ENCODE assay signal across 7 mouse cellular contexts in genomic region chr1:132168115-132168767, GRCm38 (mm10). TPM values are rescaled to one million over a fixed set of nuclear protein-coding genes. Genes with fewer than 3 reads are reported as not detected.
DNase-seq lines count a peak whose midpoint lies in the region; ATAC-seq and TF ChIP-seq lines count a peak whose summit lies in the region.

No protein-coding gene starts in this region.

- H3K9me3 ChIP-seq in kidney, postnatal 0 days (replicated peaks; ENCODE audit: low read length): no peaks in the 10 kb centered on the region
- no peaks in the 10 kb centered on the region for H3K9me3 ChIP-seq in forebrain, embryonic 14.5 days (replicated peaks; ENCODE audit: control insufficient read depth, low read length)
- no peaks in the 10 kb centered on the region for H3K9me3 ChIP-seq in liver, embryonic 13.5 days (replicated peaks)

- TF ChIP-seq CTCF in kidney, postnatal 0 days (IDR thresholded peaks at IDR 0.05; ENCODE audit: low read depth): no peak
- TF ChIP-seq CTCF in kidney, adult 2 months (conservative IDR thresholded peaks at IDR 0.05; ENCODE audit: insufficient read depth, insufficient read length, low read depth, low read length): no peak

- H3K27ac ChIP-seq in kidney, postnatal 0 days: no peak overlapping the region
- no peak overlapping the region for H3K27ac ChIP-seq in kidney, adult 2 months (ENCODE audit: insufficient read depth, low read depth, low read length)
- H3K27ac ChIP-seq in forebrain, embryonic 14.5 days (ENCODE audit: low read depth, low read length): peak overlapping the region; percentile 68
- no peak overlapping the region for H3K27ac ChIP-seq in liver, embryonic 13.5 days

- H3K4me2 ChIP-seq in kidney, postnatal 0 days (ENCODE audit: low read length): peak overlapping the region; percentile 39
- peak overlapping the region; percentile 43 for H3K4me2 ChIP-seq in forebrain, embryonic 14.5 days (ENCODE audit: low read length)
- 0 out of 2 replicates have a peak overlapping the region, but pooled peaks have one; percentile 19 for H3K4me2 ChIP-seq in liver, embryonic 13.5 days

- no peak for TF ChIP-seq POLR2A in kidney, adult 2 months (IDR thresholded peaks at IDR 0.05; ENCODE audit: low read depth, low read length)

- H3K9ac ChIP-seq in kidney, postnatal 0 days (ENCODE audit: low read depth, low read length): no peak overlapping the region
- peak overlapping the region; percentile 32 for H3K9ac ChIP-seq in forebrain, embryonic 14.5 days (ENCODE audit: low read length)
- no peak overlapping the region for H3K9ac ChIP-seq in liver, embryonic 13.5 days

- peak; percentile 65 for DNase-seq in kidney, postnatal 0 days (ENCODE audit: low spot score)
- DNase-seq in kidney, adult 2 months: no peak
- peak; percentile 49 for DNase-seq in brain, embryonic 18.5 days (ENCODE audit: low read depth, low spot score)
- peak; percentile 77 for DNase-seq in forebrain, embryonic 14.5 days (ENCODE audit: low spot score)
- no peak for DNase-seq in liver, embryonic 13.5 days
- DNase-seq in thymus, postnatal 4 days: peak; percentile 55
- no peak for DNase-seq in natural killer cell, adult 2 months (ENCODE audit: low spot score in 2 of 2)

- no peak overlapping the region for H3K4me3 ChIP-seq in kidney, postnatal 0 days (replicated peaks; ENCODE audit: low read depth, low read length)
- H3K4me3 ChIP-seq in kidney, adult 2 months (ENCODE audit: insufficient read depth, low read depth, low read length): no peak overlapping the region
- no peak overlapping the region for H3K4me3 ChIP-seq in forebrain, embryonic 14.5 days (ENCODE audit: low read depth, low read length)
- H3K4me3 ChIP-seq in liver, embryonic 13.5 days (replicated peaks): no peak overlapping the region

- H3K27me3 ChIP-seq in kidney, postnatal 0 days (ENCODE audit: insufficient read depth, low read length): no peaks in the 10 kb centered on the region
- H3K27me3 ChIP-seq in kidney, adult 2 months (replicated peaks; ENCODE audit: control insufficient read depth, insufficient read depth, low read length): no peaks in the 10 kb centered on the region
- no peaks in the 10 kb centered on the region for H3K27me3 ChIP-seq in forebrain, embryonic 14.5 days (replicated peaks; ENCODE audit: control insufficient read depth, insufficient read depth, low read length)
- H3K27me3 ChIP-seq in liver, embryonic 13.5 days: peaks cover 19% of the 10 kb centered on the region

- H3K36me3 ChIP-seq in kidney, postnatal 0 days (ENCODE audit: insufficient read depth, low read length): no peaks in the 10 kb centered on the region
- H3K36me3 ChIP-seq in kidney, adult 2 months (ENCODE audit: control insufficient read depth, insufficient read depth, low read length): no peaks in the 10 kb centered on the region
- H3K36me3 ChIP-seq in forebrain, embryonic 14.5 days (ENCODE audit: control insufficient read depth, insufficient read depth, low read length): no peaks in the 10 kb centered on the region
- no peaks in the 10 kb centered on the region for H3K36me3 ChIP-seq in liver, embryonic 13.5 days

- no peaks in the 10 kb centered on the region for H3K4me1 ChIP-seq in kidney, postnatal 0 days (replicated peaks; ENCODE audit: insufficient read depth, low read length)
- H3K4me1 ChIP-seq in kidney, adult 2 months (ENCODE audit: control insufficient read depth, insufficient read depth, low read length): no peaks in the 10 kb centered on the region
- H3K4me1 ChIP-seq in forebrain, embryonic 14.5 days (ENCODE audit: control insufficient read depth, insufficient read depth, low read length): peaks cover 15% of the 10 kb centered on the region
- H3K4me1 ChIP-seq in liver, embryonic 13.5 days (replicated peaks): no peaks in the 10 kb centered on the region

- WGBS in kidney, postnatal 0 days: 7% methylated on average over 12 of the region's 12 CpGs
- WGBS in kidney, adult 2 months: 12% methylated on average over 12 of the region's 12 CpGs
- 7% methylated on average over 12 of the region's 12 CpGs for WGBS in forebrain, embryonic 14.5 days
- WGBS in liver, embryonic 13.5 days (ENCODE audit: insufficient replicate concordance): 10% methylated on average over 12 of the region's 12 CpGs

- 0 out of 2 replicates have a peak, but pooled peaks have one; percentile 36 for ATAC-seq in kidney, postnatal 0 days (replicated peaks; ENCODE audit: low FRiP score, low read depth)
- ATAC-seq in forebrain, embryonic 14.5 days: peak; percentile 73
- no peak for ATAC-seq in liver, embryonic 13.5 days (ENCODE audit: low read depth)

RNA-seq across cellular contexts. Expression of gene Lemd1, which starts 23.0 kb away (rescaled TPM):
- polyA plus RNA-seq in kidney, postnatal 0 days (2015; fragmentation: Nextera tagmentation; extraction: Ambion mirVana): 0.37 and 0.80 TPM in 2 replicates
- not detected in 2 replicates for polyA plus RNA-seq in kidney, adult 2 months (2012; rRNA removed)
- 15.5 and 18.7 TPM in 2 replicates for polyA plus RNA-seq in forebrain, embryonic 14.5 days (2014; fragmentation: Nextera tagmentation; extraction: Ambion mirVana)
- polyA plus RNA-seq in liver, embryonic 13.5 days (2015; fragmentation: Nextera tagmentation; extraction: Ambion mirVana): not detected in 2 replicates

RNA-seq across cellular contexts. Expression of gene AC124108.1, which starts 23.0 kb away (rescaled TPM):
- 0.07 and 0.13 TPM in 2 replicates for polyA plus RNA-seq in kidney, postnatal 0 days (2015; fragmentation: Nextera tagmentation; extraction: Ambion mirVana)
- polyA plus RNA-seq in kidney, adult 2 months (2012; rRNA removed): not detected in 2 replicates
- polyA plus RNA-seq in forebrain, embryonic 14.5 days (2014; fragmentation: Nextera tagmentation; extraction: Ambion mirVana): 2.2 and 2.9 TPM in 2 replicates
- polyA plus RNA-seq in liver, embryonic 13.5 days (2015; fragmentation: Nextera tagmentation; extraction: Ambion mirVana): not detected in 2 replicates

RNA-seq across cellular contexts. Expression of gene Cdk18, which starts 28.8 kb away (rescaled TPM):
- 10.3 and 11.7 TPM in 2 replicates for polyA plus RNA-seq in kidney, postnatal 0 days (2015; fragmentation: Nextera tagmentation; extraction: Ambion mirVana)
- polyA plus RNA-seq in kidney, adult 2 months (2012; rRNA removed): 69.3 and 73.8 TPM in 2 replicates
- polyA plus RNA-seq in forebrain, embryonic 14.5 days (2014; fragmentation: Nextera tagmentation; extraction: Ambion mirVana): 0.31 and 0.69 TPM in 2 replicates
- polyA plus RNA-seq in liver, embryonic 13.5 days (2015; fragmentation: Nextera tagmentation; extraction: Ambion mirVana): 1.1 and 1.4 TPM in 2 replicates

Comparison
In these comparisons a context has a peak if more than half of its experiments do, and no peak if none do; other contexts are left out.
1. DNase-seq: peak in kidney, postnatal 0 days (single experiment), brain, embryonic 18.5 days (single experiment), forebrain, embryonic 14.5 days (single experiment) and thymus, postnatal 4 days (single experiment); none in kidney, adult 2 months (single experiment), liver, embryonic 13.5 days (single experiment) and natural killer cell, adult 2 months (0 of 2).
2. Peak in every context shown above with its lines, with median percentiles within 50 percentile points of each other: H3K4me2 ChIP-seq.